Mouse (Mus musculus): ENCODE measurements around the gene Tex52. TPM values are rescaled to one million over a fixed set of nuclear protein-coding genes. Genes with fewer than 3 reads are reported as not detected.
A peak's percentile ranks its signal among the peaks of the same experiment; 100 is the strongest.

Tex52 gene
- 0.29 TPM in 1 of 2 replicates, not detected in the other for polyA plus RNA-seq (2016; fragmentation: Nextera tagmentation; extraction: Ambion mirVana)

DNA sequence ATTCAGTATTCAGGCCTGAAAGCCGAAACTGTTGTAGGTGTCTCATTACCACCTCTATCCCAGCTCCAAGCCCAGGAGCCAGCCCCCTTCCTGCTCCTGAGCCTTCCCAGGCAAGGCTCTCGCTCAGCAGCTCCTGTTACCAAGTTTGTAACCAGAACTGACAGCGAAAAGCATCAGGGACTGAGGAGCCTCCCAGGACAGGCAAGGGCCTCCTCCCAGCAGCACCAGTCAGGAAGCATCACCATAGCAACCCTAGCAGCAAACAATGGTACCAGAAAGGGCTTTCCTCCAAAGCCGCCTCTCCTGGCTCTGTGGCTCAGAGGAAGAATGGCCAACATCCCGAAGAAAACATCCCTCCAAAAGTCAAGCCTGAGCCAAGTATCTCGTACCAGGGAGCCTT lies at the start of gene Tex52, which contains the start of gene Gm44596:
Gene Tex52 (plus strand): TSS at position 265 of the 400 bp plus-strand sequence.
Gene Gm44596 (plus strand): TSS at position 312 of the 400 bp plus-strand sequence.
- Histone ChIP-seq H3K27me3 (ENCODE audit: insufficient read depth, poor library complexity, severe bottlenecking) (no peaks in the 10 kb centered on the region), H3K36me3 (peaks cover 67% of the 10 kb centered on the region), H3K4me3 (no peak within 1 kb of the TSS), H3K9me3 (no peaks in the 10 kb centered on the region), H3K4me1 (peaks cover 9% of the 10 kb centered on the region; the same call in 1 of the 2 replicates), H3K27ac (no peak within 1 kb of the TSS)
- 38% methylated on average over 6 of the region's 6 CpGs for WGBS
- peak; percentile 85 for DNase-seq (ENCODE audit: low spot score)

DNA sequence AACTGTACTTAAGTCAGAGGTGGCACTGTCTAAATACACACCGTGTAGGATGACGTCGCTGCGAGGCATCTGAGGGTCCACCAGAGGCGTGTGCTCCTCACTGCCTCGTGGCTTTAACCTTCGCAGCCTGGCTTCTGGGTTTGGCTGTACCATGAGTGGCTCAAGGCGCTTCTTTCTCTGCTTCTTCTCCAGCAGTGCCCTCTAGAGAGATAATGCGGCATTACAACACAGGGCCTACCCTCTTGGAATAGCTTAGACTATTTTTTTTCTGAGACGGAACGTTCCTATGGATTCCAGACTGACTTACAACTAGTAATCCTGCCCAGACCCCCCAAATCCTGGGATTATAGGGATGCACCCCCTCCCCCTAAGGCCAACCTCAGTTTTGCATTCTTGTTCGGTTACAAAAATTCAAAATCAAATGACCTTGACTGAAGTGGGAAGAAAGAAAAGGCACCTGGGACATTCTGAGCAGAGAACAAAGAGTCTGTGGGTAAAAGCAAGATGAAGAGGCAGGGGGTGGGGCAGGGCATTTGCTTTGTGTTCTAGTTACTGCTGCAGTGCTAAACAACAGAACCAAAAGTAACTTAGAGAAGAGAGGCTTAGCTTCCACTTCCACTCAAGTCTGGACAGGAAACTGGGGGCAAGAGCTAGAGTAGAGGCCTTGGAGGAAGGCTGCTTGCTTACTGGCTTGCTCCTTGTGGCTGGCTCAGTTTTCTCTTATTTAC lies 40.7 kb upstream of the Tex52 start:
- Histone ChIP-seq H3K36me3 (peaks cover 48% of the 10 kb centered on the region), H3K27ac (peak overlapping the region; percentile 62)
- 27% methylated on average over 12 of the region's 12 CpGs for WGBS

DNA sequence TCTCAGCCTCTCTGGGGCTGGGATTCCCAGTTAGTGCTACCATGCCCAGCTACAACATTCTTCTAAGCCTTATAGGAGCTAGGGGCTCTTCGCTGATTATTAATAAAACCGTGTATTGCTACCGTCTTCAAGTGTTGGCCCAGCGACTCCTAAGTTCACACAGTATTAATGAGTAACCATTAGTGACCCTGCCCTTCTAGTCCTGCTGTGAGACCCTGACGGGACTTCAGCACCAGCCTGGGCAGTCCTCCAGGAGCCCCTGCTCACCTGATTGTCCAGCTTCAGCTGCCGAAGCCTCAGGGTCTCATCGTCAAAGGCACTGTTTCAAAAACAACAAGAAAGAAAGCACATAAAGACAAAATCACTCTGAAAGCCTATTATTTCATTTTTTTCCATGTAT lies 37.8 kb upstream of the Tex52 start:
- Histone ChIP-seq H3K27ac (no peak overlapping the region), H3K27me3 (ENCODE audit: insufficient read depth, poor library complexity, severe bottlenecking) (no peaks in the 10 kb centered on the region), H3K36me3 (peaks cover 30% of the 10 kb centered on the region), H3K4me3 (no peak overlapping the region), H3K4me1 (peaks cover 26% of the 10 kb centered on the region), H3K9me3 (no peaks in the 10 kb centered on the region)
- no peak for DNase-seq (ENCODE audit: low spot score)
- 85% methylated on average over 7 of the region's 7 CpGs for WGBS

More for the DNA sequence above, 40.7 kb upstream of the Tex52 start:
- Histone ChIP-seq H3K4me3 (no peak overlapping the region), H3K27me3 (ENCODE audit: insufficient read depth, poor library complexity, severe bottlenecking) (no peaks in the 10 kb centered on the region), H3K4me1 (peaks cover 22% of the 10 kb centered on the region), H3K9me3 (peaks cover 9% of the 10 kb centered on the region; the same call in 1 of the 2 replicates)
- peak; percentile 86 for DNase-seq (ENCODE audit: low spot score)

DNA sequence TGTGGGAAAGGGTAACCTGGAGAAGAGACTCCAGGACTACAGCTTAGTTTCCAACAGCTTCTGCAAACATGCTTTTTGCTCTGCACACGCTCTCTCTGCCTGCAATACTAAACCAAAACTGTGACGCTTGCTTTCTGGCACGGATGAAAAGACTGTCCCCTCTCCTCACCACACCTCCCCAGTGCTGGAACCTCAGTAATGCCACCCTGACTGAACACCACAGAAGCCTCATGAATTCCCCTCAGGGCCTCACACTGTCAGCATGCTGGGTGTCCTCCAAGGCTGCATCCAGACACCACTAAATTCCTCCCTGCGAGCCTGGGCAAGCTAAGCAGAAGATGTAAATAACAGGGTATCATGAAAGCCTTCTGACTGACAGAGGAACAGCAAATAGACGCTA lies 36.4 kb upstream of the Tex52 start:
- 53% methylated on average over 5 of the region's 5 CpGs for WGBS
- H3K9me3 ChIP-seq = no peaks in the 10 kb centered on the region
- 0 out of 2 replicates have a peak overlapping the region, but pooled peaks have one; percentile 22 for H3K27ac ChIP-seq
- peaks cover 31% of the 10 kb centered on the region for H3K4me1 ChIP-seq
- H3K36me3 ChIP-seq = peaks cover 22% of the 10 kb centered on the region
- no peak overlapping the region for H3K4me3 ChIP-seq
- DNase-seq (ENCODE audit: low spot score) = no peak
- H3K27me3 ChIP-seq (ENCODE audit: insufficient read depth, poor library complexity, severe bottlenecking) = no peaks in the 10 kb centered on the region

DNA sequence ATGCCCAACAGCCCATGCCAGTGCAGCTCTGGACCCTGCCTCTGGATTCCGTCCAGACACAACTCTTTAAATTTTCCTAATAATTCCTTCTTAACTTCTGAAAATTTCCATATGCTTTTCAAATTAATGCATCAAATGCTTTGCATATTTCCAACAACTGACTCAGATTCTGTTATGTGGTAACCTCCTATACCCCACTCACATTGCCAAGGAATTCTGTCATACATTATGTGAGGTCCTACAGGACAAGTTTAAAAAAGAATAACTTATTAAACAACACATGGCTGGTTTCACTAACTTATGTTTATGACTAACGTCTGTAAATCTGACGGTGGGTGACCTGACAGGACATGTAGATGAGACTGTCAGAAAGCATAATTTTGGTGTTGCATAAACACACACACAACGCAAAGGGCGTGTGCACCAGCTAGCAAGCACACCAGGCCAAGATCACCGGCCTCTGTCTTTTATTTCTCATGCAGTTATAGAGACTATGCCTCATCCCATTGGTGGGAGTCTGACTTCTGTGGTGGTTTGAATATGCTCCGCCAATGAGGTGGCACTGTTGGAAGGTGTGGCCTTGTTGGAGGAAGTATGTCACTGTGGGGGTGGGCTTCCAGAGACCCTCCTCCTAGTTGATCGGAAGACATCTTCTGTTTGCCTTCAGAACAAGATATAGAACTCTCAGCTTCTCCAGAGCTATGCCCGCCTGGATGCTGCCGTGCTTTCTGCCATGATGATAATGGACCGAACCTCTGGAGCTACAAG lies 33.1 kb upstream of the Tex52 start:
- no peak overlapping the region for H3K4me3 ChIP-seq
- peaks cover 12% of the 10 kb centered on the region for H3K36me3 ChIP-seq
- no peaks in the 10 kb centered on the region for H3K9me3 ChIP-seq
- no peak overlapping the region for H3K27ac ChIP-seq
- WGBS = 93% methylated on average over 11 of the region's 11 CpGs
- DNase-seq (ENCODE audit: low spot score) = no peak
- H3K27me3 ChIP-seq (ENCODE audit: insufficient read depth, poor library complexity, severe bottlenecking) = no peaks in the 10 kb centered on the region
- peaks cover 20% of the 10 kb centered on the region for H3K4me1 ChIP-seq

DNA sequence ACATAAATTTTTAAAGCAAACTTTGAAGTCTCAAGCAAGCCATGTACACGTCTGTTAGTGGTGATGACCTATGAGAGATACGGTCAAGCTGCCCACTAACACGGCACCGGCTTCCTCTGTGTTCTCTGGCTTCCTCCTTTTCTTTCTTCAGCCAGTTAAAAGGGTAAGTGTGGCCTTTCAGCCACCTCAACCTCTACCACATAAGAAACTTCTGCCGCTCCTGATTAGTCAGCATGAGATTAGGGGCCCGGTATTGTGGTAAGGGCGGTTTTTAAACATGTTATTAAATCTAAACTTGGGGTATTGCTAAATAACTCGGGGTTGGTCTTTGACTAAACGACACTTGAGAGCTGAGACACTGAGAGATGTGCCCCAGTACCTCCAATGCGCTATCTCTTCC lies 29.6 kb upstream of the Tex52 start:
- 88% methylated on average over 10 of the region's 10 CpGs for WGBS
- Histone ChIP-seq H3K4me1 (peaks cover 7% of the 10 kb centered on the region; the same call in 1 of the 2 replicates), H3K36me3 (peaks cover 11% of the 10 kb centered on the region)

DNA sequence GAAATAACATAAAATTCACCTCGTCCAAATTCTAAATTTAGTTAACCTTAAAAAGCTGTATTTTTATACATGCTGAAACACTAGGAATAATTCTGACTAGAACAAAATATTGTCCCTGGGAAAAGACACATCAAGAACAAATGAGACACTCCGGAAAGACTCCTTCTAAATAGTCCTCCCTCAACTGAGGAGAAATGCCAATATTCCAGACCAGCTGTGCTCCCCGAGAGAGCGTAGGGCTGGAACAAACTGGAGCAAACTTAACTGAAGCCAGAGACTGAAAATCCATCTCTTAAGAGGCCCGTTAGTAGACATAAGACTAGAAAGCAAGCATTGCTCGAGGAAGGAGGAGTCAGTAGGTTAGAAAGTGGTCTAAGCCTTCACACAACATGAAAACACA lies 28.5 kb upstream of the Tex52 start:
- Histone ChIP-seq H3K4me1 (peaks cover 7% of the 10 kb centered on the region; the same call in 1 of the 2 replicates), H3K4me3 (no peak overlapping the region), H3K27me3 (ENCODE audit: insufficient read depth, poor library complexity, severe bottlenecking) (no peaks in the 10 kb centered on the region), H3K36me3 (peaks cover 17% of the 10 kb centered on the region), H3K27ac (no peak overlapping the region), H3K9me3 (no peaks in the 10 kb centered on the region)
- no peak for DNase-seq (ENCODE audit: low spot score)
- 91% methylated on average over 6 of the region's 6 CpGs for WGBS

More for the DNA sequence above, 29.6 kb upstream of the Tex52 start:
- H3K9me3 ChIP-seq = no peaks in the 10 kb centered on the region
- H3K27ac ChIP-seq = no peak overlapping the region
- DNase-seq (ENCODE audit: low spot score) = no peak
- no peak overlapping the region for H3K4me3 ChIP-seq
- no peaks in the 10 kb centered on the region for H3K27me3 ChIP-seq (ENCODE audit: insufficient read depth, poor library complexity, severe bottlenecking)

DNA sequence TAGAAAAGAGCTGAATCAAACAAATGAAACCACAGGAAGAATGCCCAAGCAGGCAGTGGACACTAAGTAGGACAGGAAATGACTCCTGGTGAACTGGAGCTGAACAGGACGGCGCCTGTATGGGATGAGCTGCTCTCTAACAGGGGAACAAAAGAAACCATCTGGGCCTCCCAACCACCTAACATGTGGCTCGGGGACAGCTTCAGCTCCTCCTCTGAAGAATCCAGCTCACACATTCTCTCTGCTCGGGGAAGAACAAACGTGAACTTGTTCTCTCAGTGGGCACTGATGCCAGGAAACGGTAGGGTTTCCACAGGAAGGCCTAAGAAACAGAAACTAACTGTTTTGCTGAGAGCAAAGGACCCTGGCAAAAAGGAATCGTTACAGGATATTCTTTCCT lies 25.5 kb upstream of the Tex52 start:
- 60% methylated on average over 7 of the region's 7 CpGs for WGBS
- Histone ChIP-seq H3K27ac (peak overlapping the region; percentile 59), H3K36me3 (peaks cover 13% of the 10 kb centered on the region), H3K4me1 (peaks cover 5% of the 10 kb centered on the region; the same call in 1 of the 2 replicates), H3K9me3 (no peaks in the 10 kb centered on the region), H3K27me3 (ENCODE audit: insufficient read depth, poor library complexity, severe bottlenecking) (no peaks in the 10 kb centered on the region), H3K4me3 (no peak overlapping the region)
- no peak for DNase-seq (ENCODE audit: low spot score)

DNA sequence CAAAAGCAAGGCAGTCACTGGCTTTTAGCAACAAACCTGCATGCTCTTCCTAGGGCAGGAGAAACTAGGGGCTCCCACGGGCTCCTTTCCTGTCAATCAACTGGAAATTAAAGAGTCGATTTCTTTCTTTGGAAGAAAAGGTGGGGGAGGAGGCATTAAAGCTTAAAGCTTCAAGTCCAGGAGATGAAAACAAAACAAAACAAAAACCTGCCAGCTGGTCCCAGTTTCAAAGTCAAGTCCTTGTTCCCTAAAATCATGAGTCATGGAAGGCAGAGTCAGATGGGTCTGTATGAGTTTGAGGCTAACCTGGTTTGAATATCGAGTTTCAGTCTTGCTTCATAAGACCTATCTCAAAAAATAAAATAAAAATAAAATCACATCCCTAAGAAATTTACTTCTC lies 21.1 kb upstream of the Tex52 start:
- H3K27ac ChIP-seq = no peak overlapping the region
- H3K27me3 ChIP-seq (ENCODE audit: insufficient read depth, poor library complexity, severe bottlenecking) = no peaks in the 10 kb centered on the region
- peaks cover 7% of the 10 kb centered on the region; the same call in 1 of the 2 replicates for H3K4me1 ChIP-seq
- no peak for DNase-seq (ENCODE audit: low spot score)
- H3K4me3 ChIP-seq = no peak overlapping the region
- 69% methylated on average over 3 of the region's 3 CpGs for WGBS
- no peaks in the 10 kb centered on the region for H3K9me3 ChIP-seq
- peaks cover 39% of the 10 kb centered on the region for H3K36me3 ChIP-seq

DNA sequence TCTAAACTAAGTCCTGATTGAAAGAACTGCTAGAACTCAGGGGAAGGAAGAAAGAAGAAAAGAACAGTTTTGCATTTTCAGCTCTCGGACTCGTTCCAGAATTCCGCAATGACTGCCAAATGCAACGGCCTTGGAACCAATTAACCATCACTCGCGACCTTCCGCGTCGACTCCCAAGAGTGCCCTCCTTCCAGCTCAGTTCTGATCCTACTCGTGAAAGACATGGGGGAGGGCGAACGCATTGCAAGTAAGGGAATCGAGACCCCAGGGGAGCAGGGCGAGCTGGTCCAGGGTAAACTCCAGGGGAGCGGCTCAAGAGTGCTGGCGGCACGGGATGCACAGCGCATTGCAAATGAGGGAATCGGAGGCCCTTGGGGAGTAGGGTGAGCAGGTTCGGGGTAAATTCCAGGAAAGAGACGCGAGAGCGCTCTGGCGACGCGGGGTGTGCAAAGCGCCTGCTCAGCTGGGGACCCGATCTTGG lies 20.0 kb upstream of the Tex52 start:
- Histone ChIP-seq H3K4me1 (peaks cover 9% of the 10 kb centered on the region; the same call in 1 of the 2 replicates), H3K27me3 (ENCODE audit: insufficient read depth, poor library complexity, severe bottlenecking) (no peaks in the 10 kb centered on the region), H3K36me3 (peaks cover 39% of the 10 kb centered on the region), H3K9me3 (no peaks in the 10 kb centered on the region), H3K27ac (peak overlapping the region; percentile 91), H3K4me3 (peak overlapping the region; percentile 88)
- DNase-seq (ENCODE audit: low spot score) = no peak
- 0% methylated on average over 28 of the region's 28 CpGs for WGBS

DNA sequence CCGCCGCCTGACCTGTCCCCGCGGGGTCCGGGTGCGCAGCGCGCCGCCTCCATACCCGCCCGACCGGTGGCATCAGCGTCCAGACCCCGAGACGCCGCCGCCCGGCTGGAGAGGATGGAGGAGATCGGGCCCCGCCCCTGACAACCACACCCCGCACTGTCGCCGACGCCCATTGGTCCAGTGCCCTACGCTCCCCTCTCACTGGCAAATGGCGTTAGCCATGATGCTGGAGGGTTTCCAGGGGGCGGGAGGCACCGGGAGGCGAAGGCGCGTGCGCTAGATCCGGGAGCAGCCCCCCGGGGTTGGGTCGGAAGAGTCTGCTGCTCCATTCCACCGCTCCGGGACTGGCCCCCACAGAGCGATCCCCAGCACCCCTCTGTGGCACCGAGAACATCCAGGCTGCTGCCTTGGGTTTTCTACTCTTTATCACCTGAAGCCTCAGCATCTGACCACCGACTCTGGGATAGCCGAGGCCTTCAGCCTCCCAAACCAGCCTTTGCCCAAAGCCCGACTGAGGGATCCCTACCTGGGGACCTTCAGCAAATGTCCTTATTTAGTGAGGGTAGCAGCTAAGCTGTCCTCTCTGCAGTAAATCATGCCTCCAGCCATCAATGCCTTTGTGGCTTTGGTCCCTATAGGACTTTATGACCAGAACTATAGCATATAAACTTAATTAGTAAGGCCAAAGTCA lies 19.4 kb upstream of the Tex52 start, which contains the start of gene Tulp3:
Gene Tulp3 (minus strand): TSS at position 126 of the 691 bp plus-strand sequence.
- WGBS = under 1% methylated on average over 42 of the region's 42 CpGs
- Histone ChIP-seq H3K27me3 (ENCODE audit: insufficient read depth, poor library complexity, severe bottlenecking) (no peaks in the 10 kb centered on the region), H3K27ac (peak within 1 kb of the TSS; percentile 91), H3K9me3 (no peaks in the 10 kb centered on the region), H3K36me3 (peaks cover 34% of the 10 kb centered on the region), H3K4me3 (peak within 1 kb of the TSS; percentile 88), H3K4me1 (peaks cover 9% of the 10 kb centered on the region; the same call in 1 of the 2 replicates)
- DNase-seq (ENCODE audit: low spot score) = peak; percentile 98

DNA sequence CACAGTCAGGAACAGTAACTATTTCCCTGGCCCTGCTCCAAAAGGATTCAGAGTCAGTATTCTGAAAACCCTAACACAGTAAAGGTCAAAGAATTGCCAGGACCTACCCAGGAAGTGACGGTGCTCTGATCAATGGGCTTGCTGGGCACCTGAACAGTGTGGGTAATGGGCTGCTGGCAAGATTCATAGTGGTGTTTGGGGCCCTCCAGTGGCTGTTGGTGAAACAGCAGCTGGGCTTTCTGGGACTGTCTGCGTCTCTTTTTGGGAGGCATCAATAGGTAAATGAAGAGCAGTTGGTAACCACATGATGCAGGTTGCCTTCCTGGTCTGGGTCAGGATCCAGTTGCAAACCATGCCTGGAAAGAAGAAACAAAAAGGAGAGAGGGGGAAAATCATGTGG lies 16.3 kb upstream of the Tex52 start:
- WGBS = 42% methylated on average over 2 of the region's 2 CpGs
- no peaks in the 10 kb centered on the region for H3K27me3 ChIP-seq (ENCODE audit: insufficient read depth, poor library complexity, severe bottlenecking)

More for the DNA sequence above, 16.3 kb upstream of the Tex52 start:
- Histone ChIP-seq H3K4me3 (no peak overlapping the region), H3K27ac (no peak overlapping the region), H3K36me3 (peaks cover 28% of the 10 kb centered on the region), H3K4me1 (peaks cover 22% of the 10 kb centered on the region), H3K9me3 (no peaks in the 10 kb centered on the region)
- DNase-seq (ENCODE audit: low spot score) = peak; percentile 79

All from heart, embryonic 10.5 days (tissue).